9 mouse cellular contexts compared by ENCODE assay signal in the genomic region with DNA sequence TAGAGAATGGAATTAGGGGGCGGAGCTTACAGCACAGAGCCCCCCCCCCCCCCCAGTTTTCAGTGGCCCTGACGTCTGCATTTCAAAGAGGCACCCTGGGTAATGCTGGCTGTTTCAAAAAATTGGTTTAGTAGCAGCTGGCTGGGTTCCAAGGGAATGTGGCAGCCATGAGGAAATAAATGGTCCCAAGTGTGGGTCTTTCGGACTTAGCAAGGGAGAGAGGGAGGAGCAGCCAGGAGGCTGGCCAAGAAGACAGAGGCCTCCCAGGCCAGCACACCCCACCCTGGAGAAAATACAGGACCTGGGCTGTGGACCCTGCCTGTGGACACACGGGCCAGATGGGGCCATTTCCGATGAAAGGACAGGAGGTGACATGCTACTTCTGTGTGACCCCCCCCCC.
DNase-seq lines count a peak whose midpoint lies in the region; ATAC-seq lines count a peak whose summit lies in the region.
"Had no signal": no experiment of that assay in that cellular context is flagged by ENCODE, and none has a peak within 500 bp of the region (broad histone marks: within the 10 kb centered on the region; RNA-seq: fewer than 3 reads in every experiment).

No protein-coding gene starts in this region.

- no peak overlapping the region for H3K4me2 ChIP-seq in heart, embryonic 11.5 days

- peaks cover 11% of the 10 kb centered on the region for H3K4me1 ChIP-seq in heart, embryonic 11.5 days (ENCODE audit: control insufficient read depth, insufficient read depth, low read length)
- peaks cover 16% of the 10 kb centered on the region for H3K4me1 ChIP-seq in hindbrain, embryonic 10.5 days (replicated peaks)

- H3K9me3 ChIP-seq in heart, embryonic 11.5 days (replicated peaks; ENCODE audit: control insufficient read depth, low read length), result no peaks in the 10 kb centered on the region
- H3K9me3 ChIP-seq in hindbrain, embryonic 10.5 days, result no peaks in the 10 kb centered on the region

- intact Hi-C loops in heart, postnatal 36 days (cut with DNase I), result no loop called here

- WGBS in heart, embryonic 11.5 days (ENCODE audit: insufficient replicate concordance), result 27% methylated on average over 5 of the region's 5 CpGs
- 44% methylated on average over 5 of the region's 5 CpGs for WGBS in hindbrain, embryonic 10.5 days

- H3K9ac ChIP-seq in heart, embryonic 11.5 days (ENCODE audit: low read depth, low read length), result peak overlapping the region; percentile 39; the same call in 1 of the 2 replicates
- H3K9ac ChIP-seq: liver, embryonic 14.5 days had no signal

- H3K27ac ChIP-seq in heart, embryonic 11.5 days (ENCODE audit: low read depth, low read length), result no peak overlapping the region
- H3K27ac ChIP-seq in hindbrain, embryonic 10.5 days, result 0 out of 2 replicates have a peak overlapping the region, but pooled peaks have one; percentile 37
- H3K27ac ChIP-seq: liver, embryonic 14.5 days had no signal

- H3K27me3 ChIP-seq in heart, embryonic 11.5 days (ENCODE audit: control insufficient read depth, insufficient read depth, low read length), result peaks cover 2% of the 10 kb centered on the region; the same call in 1 of the 2 replicates
- no peaks in the 10 kb centered on the region for H3K27me3 ChIP-seq in hindbrain, embryonic 10.5 days (ENCODE audit: insufficient read depth, poor library complexity, severe bottlenecking)

- no peak overlapping the region for H3K4me3 ChIP-seq in heart, embryonic 11.5 days (ENCODE audit: low read depth, low read length)
- no peak overlapping the region for H3K4me3 ChIP-seq in hindbrain, embryonic 10.5 days

- no peak for DNase-seq in heart, postnatal 36 days
- DNase-seq in adrenal gland, postnatal 36 days, result peak; percentile 37 to 69
- no peak for DNase-seq in hindbrain, embryonic 10.5 days (ENCODE audit: low spot score)
- peak; percentile 65 for DNase-seq in lung, postnatal 10 days
- DNase-seq in layer of hippocampus, postnatal 36 days, result no peak
- DNase-seq in left cerebral cortex, adult 11 months (ENCODE audit: low spot score), result no peak

- no peaks in the 10 kb centered on the region for H3K36me3 ChIP-seq in heart, embryonic 11.5 days (ENCODE audit: control insufficient read depth, insufficient read depth, low read length)
- peaks cover 72% of the 10 kb centered on the region for H3K36me3 ChIP-seq in hindbrain, embryonic 10.5 days

- ATAC-seq in heart, embryonic 11.5 days (replicated peaks; ENCODE audit: insufficient number of reproducible peaks, low FRiP score, low TSS enrichment), result no peak
- ATAC-seq in erythroid progenitor cell, adult 5-6 weeks (replicated peaks; ENCODE audit: low FRiP score, poor library complexity, severe bottlenecking), result no peak

Comparison
In these comparisons a context has a peak if more than half of its experiments do, and no peak if none do; other contexts are left out.
1. DNase-seq: peak in adrenal gland, postnatal 36 days (2 of 2) and lung, postnatal 10 days (single experiment); none in heart, postnatal 36 days (0 of 2), hindbrain, embryonic 10.5 days (single experiment), layer of hippocampus, postnatal 36 days (0 of 2) and left cerebral cortex, adult 11 months (single experiment).